Mouse (Mus musculus): ENCODE data around the gene Gm44965. TPM values are rescaled to one million over a fixed set of nuclear protein-coding genes. Genes with fewer than 3 reads are reported as not detected.

Gm44965 gene
- polyA plus RNA-seq, 2 experiments from 2014 or later = not detected

Other genes with a start within 250 kb of the Gm44965 start
- gene Krba1, start 198.4 kb upstream of the Gm44965 start, polyA plus RNA-seq (2017; shearing (Covaris generic)) = 10 to 100 TPM; 11.9 to 22.8 TPM
- gene Zfp467, start 148.1 kb upstream of the Gm44965 start, polyA plus RNA-seq (2017; shearing (Covaris generic)) = 10 to 100 TPM; 11.4 to 12.6 TPM
- under 1 TPM; 0.20 to 0.73 TPM for gene Sspo, start 145.7 kb upstream of the Gm44965 start, polyA plus RNA-seq (2017; shearing (Covaris generic))
- gene Atp6v0e2, start 56.3 kb upstream of the Gm44965 start, polyA plus RNA-seq (2017; shearing (Covaris generic)) = not detected
- 10 to 100 TPM; 33.3 to 54.7 TPM for gene Lrrc61, start 39.1 kb upstream of the Gm44965 start, polyA plus RNA-seq (2017; shearing (Covaris generic))
- gene Rarres2, start 21.2 kb upstream of the Gm44965 start, polyA plus RNA-seq (2017; shearing (Covaris generic)) = under 1 TPM in 1 of 2 experiments, not detected in 1; 0.55 TPM
- gene Gm45021, start 4.3 kb upstream of the Gm44965 start, polyA plus RNA-seq (2017; shearing (Covaris generic)) = not detected
- gene Repin1, start 58 bp upstream of the Gm44965 start, polyA plus RNA-seq (2017; shearing (Covaris generic)) = 1 to 10 TPM in 1 of 2 experiments, under 1 TPM in 1; 1.00 to 1.9 TPM
- 10 to 100 TPM in 1 of 2 experiments, 1 to 10 TPM in 1; 5.8 to 10.0 TPM for gene Zfp775, start 8.1 kb downstream of the Gm44965 start, polyA plus RNA-seq (2017; shearing (Covaris generic))
- 1 to 10 TPM; 2.7 to 5.2 TPM for gene AI854703, start 32.8 kb downstream of the Gm44965 start, polyA plus RNA-seq (2017; shearing (Covaris generic))
- gene Gimap8, start 53.3 kb downstream of the Gm44965 start, polyA plus RNA-seq (2017; shearing (Covaris generic)) = 100 to 1,000 TPM; 149 to 213 TPM
- gene Gimap9, start 82.2 kb downstream of the Gm44965 start, polyA plus RNA-seq (2017; shearing (Covaris generic)) = 100 to 1,000 TPM; 302 to 342 TPM
- gene Gimap4, start 90.6 kb downstream of the Gm44965 start, polyA plus RNA-seq (2017; shearing (Covaris generic)) = 1,000 to 10,000 TPM; 1,771 to 1,850 TPM
- gene Gimap6, start 114.3 kb downstream of the Gm44965 start, polyA plus RNA-seq (2017; shearing (Covaris generic)) = 1,000 to 10,000 TPM; 1,247 to 1,551 TPM
- gene Gm28053, start 124.7 kb downstream of the Gm44965 start, polyA plus RNA-seq (2017; shearing (Covaris generic)) = 10 to 100 TPM; 62.5 to 69.5 TPM
- gene Gimap7, start 124.7 kb downstream of the Gm44965 start, polyA plus RNA-seq (2017; shearing (Covaris generic)) = 100 to 1,000 TPM; 600 to 617 TPM
- 100 to 1,000 TPM; 342 to 402 TPM for gene Gimap1, start 145.1 kb downstream of the Gm44965 start, polyA plus RNA-seq (2017; shearing (Covaris generic))
- 100 to 1,000 TPM; 196 to 256 TPM for gene Gimap5, start 152.3 kb downstream of the Gm44965 start, polyA plus RNA-seq (2017; shearing (Covaris generic))
- gene Gimap3, start 176.9 kb downstream of the Gm44965 start, polyA plus RNA-seq (2017; shearing (Covaris generic)) = 1,000 to 10,000 TPM; 1,659 to 2,511 TPM
- 10 to 100 TPM; 14.0 to 16.7 TPM for gene Tmem176a, start 247.0 kb downstream of the Gm44965 start, polyA plus RNA-seq (2017; shearing (Covaris generic))
- 10 to 100 TPM; 17.3 to 22.7 TPM for gene Tmem176b, start 247.6 kb downstream of the Gm44965 start, polyA plus RNA-seq (2017; shearing (Covaris generic))